Mouse (Mus musculus): ENCODE measurements around the gene Nrip1. TPM values are rescaled to one million over a fixed set of nuclear protein-coding genes. Genes with fewer than 3 reads are reported as not detected.

Nrip1 gene
- total and polyA plus RNA-seq, 2 experiments from 2014 or later: 26.5 to 30.0 TPM

DNA sequence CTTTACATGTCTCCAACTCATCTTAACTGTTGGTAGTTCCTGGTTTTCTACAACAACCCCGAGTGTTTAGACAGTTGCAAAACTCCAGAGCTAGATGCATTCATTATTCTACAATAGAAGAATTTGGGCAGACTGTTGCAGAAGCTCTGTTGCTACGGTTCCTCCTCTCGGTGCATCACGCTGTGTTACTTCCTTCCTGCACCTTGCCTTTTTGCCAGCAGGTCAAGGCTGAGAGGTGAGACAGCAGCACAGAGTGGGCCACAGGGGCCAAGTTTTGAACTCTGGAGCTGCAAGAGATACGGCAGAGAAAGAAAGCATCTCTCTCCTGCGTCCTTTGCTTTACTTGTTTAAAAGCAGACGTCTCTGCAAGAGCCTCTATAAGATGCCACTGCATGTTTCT is 64.3 kb downstream of the Nrip1 start:
- H3K9me3 ChIP-seq (ENCODE audit: low read length): no peaks in the 10 kb centered on the region
- H3K36me3 ChIP-seq (ENCODE audit: insufficient read depth, low read length): no peaks in the 10 kb centered on the region
- H3K27ac ChIP-seq: no peak overlapping the region
- DNase-seq (ENCODE audit: low spot score): no peak
- no peak for TF ChIP-seq CTCF (IDR thresholded peaks at IDR 0.05; ENCODE audit: low read depth)
- no peaks in the 10 kb centered on the region for H3K27me3 ChIP-seq (ENCODE audit: insufficient read depth, low read length)
- H3K4me2 ChIP-seq (ENCODE audit: low read depth, low read length): no peak overlapping the region
- 76% methylated on average over 7 of the region's 7 CpGs for WGBS
- H3K4me1 ChIP-seq (ENCODE audit: insufficient read depth, low read length): no peaks in the 10 kb centered on the region
- no peak for ATAC-seq
- no peak overlapping the region for H3K4me3 ChIP-seq (ENCODE audit: low read length)
- H3K9ac ChIP-seq (replicated peaks; ENCODE audit: low read length): no peak overlapping the region

- H3K4me3 ChIP-seq (ENCODE audit: low read length): no peak overlapping the region
- no peaks in the 10 kb centered on the region for H3K27me3 ChIP-seq (ENCODE audit: insufficient read depth, low read length)
- no peak overlapping the region for H3K4me2 ChIP-seq (ENCODE audit: low read depth, low read length)
- no peaks in the 10 kb centered on the region for H3K4me1 ChIP-seq (ENCODE audit: insufficient read depth, low read length)
- H3K36me3 ChIP-seq (ENCODE audit: insufficient read depth, low read length): no peaks in the 10 kb centered on the region
- H3K9ac ChIP-seq (replicated peaks; ENCODE audit: low read length): no peak overlapping the region
- DNase-seq (ENCODE audit: low spot score) (peak; percentile 53), ATAC-seq (no peak)
- WGBS: 28% methylated on average over 3 of the region's 3 CpGs
- no peak for TF ChIP-seq CTCF (IDR thresholded peaks at IDR 0.05; ENCODE audit: low read depth)
- H3K27ac ChIP-seq: no peak overlapping the region
- no peaks in the 10 kb centered on the region for H3K9me3 ChIP-seq (ENCODE audit: low read length)
These were observed 66.6 kb downstream of the Nrip1 start for GRCm38 (mm10) chr16:76307039-76307438.

GRCm38 (mm10) chr16:76306446-76306845 is 67.2 kb downstream of the Nrip1 start:
- 87% methylated on average over 4 of the region's 4 CpGs for WGBS
- no peak for TF ChIP-seq CTCF (IDR thresholded peaks at IDR 0.05; ENCODE audit: low read depth)

GRCm38 (mm10) chr16:76303436-76303835 is 70.2 kb downstream of the Nrip1 start:
- no peak for ATAC-seq
- no peak overlapping the region for H3K4me2 ChIP-seq (ENCODE audit: low read depth, low read length)
- H3K36me3 ChIP-seq (ENCODE audit: insufficient read depth, low read length): no peaks in the 10 kb centered on the region
- 81% methylated on average over 6 of the region's 6 CpGs for WGBS
- H3K4me3 ChIP-seq (ENCODE audit: low read length): no peak overlapping the region
- no peak for TF ChIP-seq CTCF (IDR thresholded peaks at IDR 0.05; ENCODE audit: low read depth)
- no peaks in the 10 kb centered on the region for H3K27me3 ChIP-seq (ENCODE audit: insufficient read depth, low read length)
- no peak overlapping the region for H3K27ac ChIP-seq
- H3K4me1 ChIP-seq (ENCODE audit: insufficient read depth, low read length): no peaks in the 10 kb centered on the region
- no peak overlapping the region for H3K9ac ChIP-seq (replicated peaks; ENCODE audit: low read length)
- no peaks in the 10 kb centered on the region for H3K9me3 ChIP-seq (ENCODE audit: low read length)
- no peak for DNase-seq (ENCODE audit: low spot score)

More at GRCm38 (mm10) chr16:76306446-76306845, 67.2 kb downstream of the Nrip1 start:
- DNase-seq (ENCODE audit: low spot score) (no peak), ATAC-seq (no peak)
- no peaks in the 10 kb centered on the region for H3K4me1 ChIP-seq (ENCODE audit: insufficient read depth, low read length)
- H3K4me3 ChIP-seq (ENCODE audit: low read length): no peak overlapping the region
- no peak overlapping the region for H3K9ac ChIP-seq (replicated peaks; ENCODE audit: low read length)
- no peaks in the 10 kb centered on the region for H3K27me3 ChIP-seq (ENCODE audit: insufficient read depth, low read length)
- H3K36me3 ChIP-seq (ENCODE audit: insufficient read depth, low read length): no peaks in the 10 kb centered on the region
- no peak overlapping the region for H3K4me2 ChIP-seq (ENCODE audit: low read depth, low read length)
- H3K27ac ChIP-seq: no peak overlapping the region
- no peaks in the 10 kb centered on the region for H3K9me3 ChIP-seq (ENCODE audit: low read length)

GRCm38 (mm10) chr16:76301728-76302050 is 71.9 kb downstream of the Nrip1 start:
- Histone ChIP-seq H3K27me3 (ENCODE audit: insufficient read depth, low read length) (no peaks in the 10 kb centered on the region), H3K4me2 (ENCODE audit: low read depth, low read length) (no peak overlapping the region), H3K4me3 (ENCODE audit: low read length) (no peak overlapping the region), H3K36me3 (ENCODE audit: insufficient read depth, low read length) (no peaks in the 10 kb centered on the region), H3K9ac (replicated peaks; ENCODE audit: low read length) (no peak overlapping the region), H3K27ac (no peak overlapping the region), H3K9me3 (ENCODE audit: low read length) (no peaks in the 10 kb centered on the region), H3K4me1 (ENCODE audit: insufficient read depth, low read length) (no peaks in the 10 kb centered on the region)
- DNase-seq (ENCODE audit: low spot score) (no peak), ATAC-seq (no peak)
- WGBS: 70% methylated on average over 7 of the region's 7 CpGs
- no peak for TF ChIP-seq CTCF (IDR thresholded peaks at IDR 0.05; ENCODE audit: low read depth)

- TF ChIP-seq CTCF (IDR thresholded peaks at IDR 0.05; ENCODE audit: low read depth): no peak
- no peak overlapping the region for H3K9ac ChIP-seq (replicated peaks; ENCODE audit: low read length)
- no peak overlapping the region for H3K4me3 ChIP-seq (ENCODE audit: low read length)
- H3K27ac ChIP-seq: no peak overlapping the region
- 62% methylated on average over 8 of the region's 8 CpGs for WGBS
- no peaks in the 10 kb centered on the region for H3K4me1 ChIP-seq (ENCODE audit: insufficient read depth, low read length)
- H3K4me2 ChIP-seq (ENCODE audit: low read depth, low read length): no peak overlapping the region
- ATAC-seq (no peak), DNase-seq (ENCODE audit: low spot score) (no peak)
- no peaks in the 10 kb centered on the region for H3K9me3 ChIP-seq (ENCODE audit: low read length)
- H3K36me3 ChIP-seq (ENCODE audit: insufficient read depth, low read length): no peaks in the 10 kb centered on the region
- no peaks in the 10 kb centered on the region for H3K27me3 ChIP-seq (ENCODE audit: insufficient read depth, low read length)
These were observed 72.4 kb downstream of the Nrip1 start for GRCm38 (mm10) chr16:76301037-76301727.

- Histone ChIP-seq H3K4me3 (ENCODE audit: low read length) (no peak overlapping the region), H3K27ac (no peak overlapping the region), H3K4me2 (ENCODE audit: low read depth, low read length) (no peak overlapping the region), H3K9ac (replicated peaks; ENCODE audit: low read length) (no peak overlapping the region), H3K36me3 (ENCODE audit: insufficient read depth, low read length) (no peaks in the 10 kb centered on the region), H3K27me3 (ENCODE audit: insufficient read depth, low read length) (no peaks in the 10 kb centered on the region), H3K4me1 (ENCODE audit: insufficient read depth, low read length) (no peaks in the 10 kb centered on the region), H3K9me3 (ENCODE audit: low read length) (no peaks in the 10 kb centered on the region)
- 95% methylated on average over 6 of the region's 6 CpGs for WGBS
- DNase-seq (ENCODE audit: low spot score) (no peak), ATAC-seq (no peak)
- TF ChIP-seq CTCF (IDR thresholded peaks at IDR 0.05; ENCODE audit: low read depth): no peak
These were observed 73.2 kb downstream of the Nrip1 start for GRCm38 (mm10) chr16:76300452-76300851.
